Mouse (Mus musculus) Patski (cell line): ENCODE measurements around the gene Mypn. TPM values are rescaled to one million over a fixed set of nuclear protein-coding genes. Genes with fewer than 3 reads are reported as not detected.
A peak's percentile ranks its signal among the peaks of the same experiment; 100 is the strongest.

Experiments
- ATAC-seq: fragments of 100-300 bp; one replicate; pipeline ENCODE4 v1.8.0; 2021
- CTCF ChIA-PET: fragments of 350-600 bp; sonication (Branson Sonifier 250); formaldehyde crosslinking; loops from one replicate; lab custom pipeline; 2022; ENCODE audit warnings: inconsistent platforms; lab: Charles Lee
- POLR2A ChIA-PET: fragments of 350-600 bp; sonication (Branson Sonifier 250); formaldehyde crosslinking; loops from one replicate; lab custom pipeline; 2022; ENCODE audit warnings: antibody characterized with exemption, inconsistent platforms; lab: Charles Lee
- DNase-seq: peaks from one replicate; pipeline ENCODE4 v3.0.0-alpha.2; 2011; ENCODE audit warnings: low read depth, low spot score
- H3K27me3 ChIP-seq: fragments of 371-371 bp; one replicate; pipeline ENCODE4 v1.5.1; 2021
- CTCF ChIP-seq: fragments of 100-300 bp; IDR thresholded peaks from one replicate; pipeline ENCODE4 v1.5.1; 2021
- in situ Hi-C: fragments of 300-500 bp; cut with MboI; formaldehyde crosslinking; loops from 3 replicates; pipeline ENCODE4 v1.11.1; 2018; ENCODE audit warnings: low pct_unique_long_range_greater_than_20kb, mixed read lengths
- polyA plus RNA-seq: library from polyadenylated mRNA; unstranded; gene quantifications from one replicate; pipeline ENCODE4 v1.2.3, GENCODE M21; 2021

Gene Mypn
- not detected for polyA plus RNA-seq

DNA sequence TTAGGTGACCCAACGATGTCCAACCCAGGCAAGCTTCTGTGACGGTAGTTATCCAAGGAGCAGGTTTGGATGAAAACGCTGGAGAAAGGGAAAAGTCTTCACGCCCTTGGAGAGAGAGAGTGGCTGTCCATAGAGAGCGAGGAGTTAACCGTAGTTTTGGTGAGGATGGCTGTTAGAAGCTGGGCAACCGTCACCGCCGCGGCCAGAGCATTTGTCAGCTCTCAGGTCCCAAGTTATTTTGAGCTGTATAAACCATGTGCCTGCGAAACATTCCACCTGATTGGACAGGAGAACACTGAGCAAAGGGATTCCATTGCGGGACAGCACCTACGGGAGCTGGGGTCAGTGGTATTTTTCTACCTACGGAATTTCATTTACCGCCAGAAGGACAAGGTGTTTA, at the start of gene Mypn:
Gene Mypn, minus strand, starts transcription at position 225 of the 400 bp plus-strand sequence.
- in situ Hi-C loops, result no loop called here
- ATAC-seq, result no peak

DNA sequence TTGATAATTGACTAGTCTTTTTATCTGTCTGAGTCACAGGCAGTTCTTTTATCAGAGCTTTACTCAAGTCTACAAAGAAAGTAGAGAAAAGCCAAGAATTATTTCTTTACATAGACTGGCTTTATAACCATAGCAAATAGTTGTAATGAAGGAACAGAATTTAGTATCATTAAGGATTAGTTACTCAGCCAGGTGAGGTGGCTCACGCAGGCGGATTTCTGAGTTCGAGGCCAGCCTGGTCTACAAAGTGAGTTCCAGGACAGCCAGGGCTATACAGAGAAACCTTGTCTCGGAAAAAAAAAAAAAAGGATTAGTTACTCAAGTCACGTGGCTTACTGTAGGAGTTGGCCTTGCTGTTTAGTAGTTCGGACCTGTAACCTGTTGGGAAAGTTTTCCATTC, 44.7 kb upstream of the Mypn start:
- no peak for DNase-seq
- no peaks in the 10 kb centered on the region for H3K27me3 ChIP-seq
- CTCF ChIA-PET, result interaction anchor here (1.0 to 1.9 kb wide), 3 partner anchors 38 to 95 kb away, joined by 3 to 4 read pairs (median 4); no protein-coding TSS in a partner anchor
- POLR2A ChIA-PET, result no interaction called here
- ATAC-seq, result no peak
- in situ Hi-C loops, result no loop called here
- TF ChIP-seq CTCF, result no peak

More for the DNA sequence above, at the start of gene Mypn:
- ChIA-PET POLR2A (no interaction called here), CTCF (interaction anchor here (0.9 to 1.4 kb wide), 2 partner anchors 174 to 179 kb away, joined by 3 read pairs; no protein-coding TSS in a partner anchor)
- DNase-seq, result no peak
- no peak for TF ChIP-seq CTCF
- H3K27me3 ChIP-seq, result peaks cover 4% of the 10 kb centered on the region

DNA sequence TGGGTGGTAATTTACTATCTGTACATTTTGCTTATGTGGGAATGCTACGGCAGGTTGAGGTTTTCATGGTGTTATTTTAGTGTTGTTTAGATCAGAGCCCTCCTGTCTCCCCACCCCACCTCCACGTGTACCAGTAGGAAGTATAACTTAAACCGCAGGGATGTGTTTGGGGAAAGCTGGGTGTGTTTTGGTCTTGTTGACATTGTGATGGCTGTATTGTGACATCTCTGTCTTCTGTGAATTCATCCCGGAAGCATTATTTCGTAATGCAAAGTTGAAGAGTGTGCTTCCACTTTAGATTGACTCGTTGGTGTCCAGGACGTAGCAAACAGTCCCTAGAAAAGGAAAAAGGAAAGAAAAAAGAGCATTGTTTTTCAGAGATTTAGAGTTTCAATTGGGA, 43.7 kb upstream of the Mypn start:
- in situ Hi-C loops, result no loop called here
- ATAC-seq (no peak), DNase-seq (no peak)
- TF ChIP-seq CTCF, result no peak
- H3K27me3 ChIP-seq, result no peaks in the 10 kb centered on the region
- ChIA-PET CTCF (interaction anchor here (1.0 kb wide), 1 partner anchor 39 kb away, joined by 3 read pairs; no protein-coding TSS in a partner anchor), POLR2A (no interaction called here)

DNA sequence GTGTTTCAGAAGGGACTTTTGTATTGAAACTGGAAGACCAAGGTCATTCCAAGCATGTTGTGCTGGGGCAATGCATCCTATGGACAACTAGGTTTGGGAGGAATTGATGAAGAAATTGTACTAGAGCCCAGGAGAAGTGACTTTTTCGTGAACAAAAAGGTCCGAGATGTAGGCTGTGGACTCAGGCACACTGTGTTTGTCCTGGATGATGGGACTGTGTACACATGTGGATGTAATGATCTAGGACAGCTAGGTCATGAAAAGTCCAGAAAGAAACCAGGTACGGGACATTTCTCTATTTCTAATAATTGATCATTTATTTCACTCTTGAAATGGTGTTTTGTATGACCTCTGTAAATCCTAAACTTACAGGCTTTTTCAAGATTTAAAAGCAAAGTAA, 42.1 kb upstream of the Mypn start:
- ATAC-seq, result no peak

DNA sequence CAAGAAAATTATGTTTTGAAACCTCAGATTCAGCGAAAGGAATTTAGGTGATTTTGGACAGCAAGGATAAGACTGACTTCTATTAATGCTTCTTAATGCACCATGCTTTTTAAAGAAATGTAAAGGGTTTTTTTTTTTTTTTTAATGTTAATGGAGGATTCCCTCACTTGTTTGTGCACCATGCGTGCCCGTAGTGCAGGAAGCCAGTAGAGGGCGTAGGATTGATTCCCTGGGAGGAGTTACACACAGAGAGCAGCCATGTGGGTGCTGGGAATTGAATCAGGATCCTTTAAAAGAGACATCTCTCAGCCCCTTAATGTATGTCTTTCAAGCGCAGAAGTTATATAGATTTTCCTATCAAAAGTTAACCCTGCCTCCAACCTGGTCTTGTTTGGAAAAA, 41.0 kb upstream of the Mypn start:
- no peak for ATAC-seq
- no peak for DNase-seq
- H3K27me3 ChIP-seq, result no peaks in the 10 kb centered on the region
- in situ Hi-C loops, result no loop called here
- ChIA-PET CTCF (interaction anchor here (1.0 to 2.1 kb wide), 5 partner anchors 9 to 88 kb away, joined by 3 to 7 read pairs (median 4); no protein-coding TSS in a partner anchor), POLR2A (interaction anchor here (0.6 kb wide), 1 partner anchor 592 kb away, joined by 5 read pairs; no protein-coding TSS in a partner anchor)
- peak; percentile 75 for TF ChIP-seq CTCF

More for the DNA sequence above, 42.1 kb upstream of the Mypn start:
- no peak for TF ChIP-seq CTCF
- CTCF ChIA-PET, result interaction anchor here (0.7 to 2.1 kb wide), 2 partner anchors 11 to 13 kb away, joined by 3 to 7 read pairs; no protein-coding TSS in a partner anchor
- no peaks in the 10 kb centered on the region for H3K27me3 ChIP-seq
- POLR2A ChIA-PET, result interaction anchor here (0.7 kb wide), 1 partner anchor 456 kb away, joined by 3 read pairs; no protein-coding TSS in a partner anchor
- DNase-seq, result no peak
- in situ Hi-C loops, result no loop called here

DNA sequence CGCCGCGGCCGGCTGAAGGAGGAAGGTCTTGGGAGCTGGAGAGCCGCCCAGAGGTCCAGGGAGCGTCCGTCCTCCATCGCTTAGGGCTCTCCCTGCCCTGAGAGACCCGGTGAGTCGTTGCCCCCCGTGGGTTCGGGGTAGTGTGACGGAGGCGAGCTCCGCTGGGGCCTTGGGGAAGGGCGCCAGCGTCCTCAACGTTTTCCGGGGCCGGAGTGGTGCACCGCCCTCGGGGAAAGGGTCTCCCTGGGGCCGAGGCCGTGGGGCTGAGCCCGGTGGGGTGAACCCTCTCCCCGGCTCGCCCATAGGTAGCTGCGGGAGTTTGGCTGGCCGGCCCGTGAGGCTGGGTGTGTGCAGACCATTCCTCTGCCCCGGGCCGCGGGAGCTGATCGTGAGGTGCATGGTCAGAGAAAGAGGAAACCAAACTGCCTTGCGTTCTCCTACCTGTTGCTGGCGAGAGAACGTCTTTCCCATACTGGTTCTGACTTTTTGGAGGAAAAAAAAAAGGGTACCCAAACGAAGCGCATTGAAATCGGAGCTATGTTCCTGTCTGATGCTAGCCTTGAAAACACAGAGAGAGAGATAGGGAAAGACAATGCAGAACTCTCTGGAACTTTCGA, 40.4 kb upstream of the Mypn start:
- no peak for TF ChIP-seq CTCF
- CTCF ChIA-PET, result interaction anchor here (1.0 to 2.1 kb wide), 5 partner anchors 10 to 88 kb away, joined by 3 to 7 read pairs (median 4); no protein-coding TSS in a partner anchor
- ATAC-seq (peak; percentile 67), DNase-seq (no peak)
- in situ Hi-C loops, result no loop called here
- POLR2A ChIA-PET, result interaction anchor here (0.6 kb wide), 1 partner anchor 592 kb away, joined by 5 read pairs; no protein-coding TSS in a partner anchor
- H3K27me3 ChIP-seq, result no peaks in the 10 kb centered on the region

DNA sequence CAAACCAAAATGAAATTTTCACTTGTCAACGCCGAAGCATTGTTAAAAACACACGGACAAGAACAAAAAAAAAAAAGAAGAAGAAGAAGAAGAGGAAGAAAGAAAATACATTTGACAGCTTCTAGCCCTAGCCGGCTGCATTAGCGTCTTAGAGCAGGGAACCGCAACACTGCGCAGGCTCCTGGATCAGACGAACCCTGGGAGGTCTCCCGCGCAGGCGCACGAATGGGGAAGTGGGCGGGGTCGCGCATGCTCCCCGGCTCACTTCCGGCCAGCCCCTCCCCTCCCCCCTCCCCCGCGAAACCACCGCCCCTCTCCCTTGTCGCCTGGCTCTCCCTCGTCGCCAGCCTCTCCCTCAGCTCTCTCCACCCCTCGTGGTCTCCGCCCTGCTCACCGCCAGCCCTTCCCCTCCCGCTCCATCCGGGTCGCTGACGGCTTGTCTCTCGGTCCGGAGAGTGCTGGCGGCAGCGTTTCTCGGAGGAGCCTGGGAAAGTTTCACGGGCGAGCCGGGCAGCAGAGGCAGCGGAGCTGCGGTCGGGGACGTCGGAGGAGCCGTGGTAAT, 39.8 kb upstream of the Mypn start, which contains the start of gene Herc4:
Gene Herc4, plus strand, starts transcription at position 318 of the 562 bp plus-strand sequence.
- ChIA-PET CTCF (interaction anchor here (1.0 to 1.7 kb wide), 5 partner anchors 11 to 87 kb away, joined by 3 to 7 read pairs (median 4); no protein-coding TSS in a partner anchor), POLR2A (interaction anchor here (0.6 kb wide), 1 partner anchor 81 kb away, joined by 3 read pairs; no protein-coding TSS in a partner anchor)
- TF ChIP-seq CTCF, result no peak
- H3K27me3 ChIP-seq, result no peaks in the 10 kb centered on the region
- in situ Hi-C loops, result no loop called here
- DNase-seq (peak; percentile 68), ATAC-seq (peak; percentile 99)

DNA sequence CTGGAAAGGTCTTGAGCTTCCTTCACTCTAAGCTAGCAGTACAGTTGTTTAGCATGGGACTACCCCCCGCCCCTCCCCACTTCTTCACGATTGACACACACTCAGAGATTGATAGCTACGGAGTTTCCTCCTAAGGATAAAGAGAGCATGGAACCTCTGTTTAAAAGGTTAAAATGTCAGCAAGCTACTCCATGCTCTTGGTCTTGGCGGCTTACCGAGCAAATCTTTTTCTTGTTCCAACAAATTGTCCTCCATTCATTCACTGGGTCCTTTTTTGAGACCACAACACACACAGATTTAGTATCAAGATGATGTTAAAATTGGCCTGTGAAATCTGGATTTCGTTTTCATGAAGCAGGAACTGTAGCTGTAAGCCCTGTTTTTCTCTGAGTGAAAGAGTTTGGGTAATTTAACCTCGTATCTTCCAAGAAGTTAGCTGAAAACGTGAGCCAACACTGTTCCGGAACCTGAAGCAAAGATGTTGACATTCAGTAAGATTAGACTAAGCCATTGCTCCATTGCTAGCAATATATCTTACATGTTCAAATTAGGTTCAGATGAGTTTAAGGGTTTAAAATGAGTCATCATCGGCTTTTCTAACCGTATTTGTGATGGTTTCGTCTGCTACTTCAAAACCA, 39.2 kb upstream of the Mypn start:
- in situ Hi-C loops, result no loop called here
- ATAC-seq (no peak), DNase-seq (no peak)
- TF ChIP-seq CTCF, result no peak
- POLR2A ChIA-PET, result interaction anchor here (0.6 kb wide), 1 partner anchor 82 kb away, joined by 3 read pairs; no protein-coding TSS in a partner anchor
- no peaks in the 10 kb centered on the region for H3K27me3 ChIP-seq
- CTCF ChIA-PET, result interaction anchor here (1.1 to 1.7 kb wide), 3 partner anchors 17 to 85 kb away, joined by 3 to 7 read pairs (median 4); no protein-coding TSS in a partner anchor

DNA sequence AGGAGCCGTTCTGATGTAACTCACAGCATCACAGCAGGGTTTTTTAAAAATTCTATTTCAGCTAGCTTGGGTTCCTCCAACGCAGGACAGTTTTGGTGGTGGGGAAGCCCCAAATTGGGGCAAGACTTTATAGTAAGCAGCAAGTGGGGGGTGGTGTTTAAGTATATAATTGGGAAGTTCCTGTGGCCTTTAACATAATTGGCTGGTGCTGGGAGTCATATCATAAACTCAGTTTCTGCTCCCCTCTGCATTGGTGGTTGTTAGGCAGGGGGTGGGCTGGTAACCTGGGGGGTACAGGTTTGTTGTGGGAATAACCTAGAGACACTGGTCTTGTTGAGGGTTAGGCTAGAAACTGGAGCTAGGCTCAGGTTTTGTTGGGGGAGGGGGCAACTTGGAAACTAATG, 37.1 kb upstream of the Mypn start:
- no peaks in the 10 kb centered on the region for H3K27me3 ChIP-seq
- TF ChIP-seq CTCF, result no peak
- DNase-seq (no peak), ATAC-seq (no peak)
- ChIA-PET CTCF (no interaction called here), POLR2A (no interaction called here)
- in situ Hi-C loops, result no loop called here

DNA sequence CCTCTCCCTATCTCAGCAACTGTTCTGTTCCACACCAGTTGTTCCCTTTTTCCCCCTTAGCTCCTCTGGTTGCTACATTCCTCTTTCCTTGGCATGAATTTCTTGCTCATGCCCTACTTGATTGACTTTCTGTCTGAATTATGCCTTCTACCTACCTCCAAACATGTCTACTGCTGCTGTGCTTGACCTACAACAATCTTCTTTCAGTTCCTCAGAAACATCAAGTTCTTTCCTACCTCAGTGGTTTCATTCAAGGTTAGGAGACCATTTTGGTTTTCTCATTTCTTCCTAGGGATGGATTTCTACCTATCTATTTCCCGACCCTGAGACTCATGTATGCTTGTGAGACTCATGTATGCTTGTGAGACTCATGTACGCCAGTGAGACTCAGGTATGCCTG, 36.1 kb upstream of the Mypn start:
- POLR2A ChIA-PET, result no interaction called here

More for the DNA sequence above, 36.1 kb upstream of the Mypn start:
- CTCF ChIA-PET, result no interaction called here
- no peak for TF ChIP-seq CTCF
- ATAC-seq, result no peak
- in situ Hi-C loops, result no loop called here
- no peaks in the 10 kb centered on the region for H3K27me3 ChIP-seq
- DNase-seq, result no peak
